Mouse (Mus musculus) right cerebral cortex, postnatal 25 days (tissue): ENCODE measurements around the gene Pnpla1.
A peak's percentile ranks its signal among the peaks of the same experiment; 100 is the strongest.

Experiments used
- DNase-seq: peaks from one replicate; pipeline ENCODE4 v3.0.0; 2022

The Pnpla1 gene

DNA sequence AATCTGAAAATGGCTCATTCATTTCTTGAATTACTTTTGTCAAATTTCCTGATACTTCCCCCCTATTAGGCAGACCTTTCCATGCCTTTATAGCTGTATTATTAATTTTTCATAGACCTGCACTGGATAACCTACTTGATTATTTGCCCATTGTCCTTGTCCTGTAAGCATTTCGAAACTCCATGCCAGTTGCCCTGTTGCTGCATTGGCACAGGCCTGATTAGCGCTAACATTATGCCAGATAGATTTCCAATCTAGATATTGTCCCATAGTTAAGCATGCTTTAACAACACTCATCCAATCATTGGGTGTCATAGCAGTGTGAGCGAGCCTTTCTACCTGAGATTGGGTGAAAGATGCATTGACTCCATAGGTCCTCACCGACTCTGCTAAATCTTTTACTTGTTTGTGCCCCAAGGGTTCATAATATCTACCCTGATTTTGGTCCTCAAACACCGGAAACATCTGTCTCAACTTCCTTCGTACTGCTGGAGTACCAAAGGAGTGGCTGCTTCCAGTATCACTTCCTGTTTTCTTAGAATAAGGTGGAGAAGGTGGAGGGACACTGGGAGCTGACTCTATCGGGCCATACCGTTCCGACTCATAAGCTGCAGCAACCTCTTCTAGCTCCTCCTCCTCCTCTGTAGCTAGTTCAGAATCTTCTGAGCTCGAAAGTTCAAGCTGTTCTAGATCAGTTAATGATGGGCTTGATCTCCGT is 36.0 kb downstream of the Pnpla1 start:
- DNase-seq: no peak

DNA sequence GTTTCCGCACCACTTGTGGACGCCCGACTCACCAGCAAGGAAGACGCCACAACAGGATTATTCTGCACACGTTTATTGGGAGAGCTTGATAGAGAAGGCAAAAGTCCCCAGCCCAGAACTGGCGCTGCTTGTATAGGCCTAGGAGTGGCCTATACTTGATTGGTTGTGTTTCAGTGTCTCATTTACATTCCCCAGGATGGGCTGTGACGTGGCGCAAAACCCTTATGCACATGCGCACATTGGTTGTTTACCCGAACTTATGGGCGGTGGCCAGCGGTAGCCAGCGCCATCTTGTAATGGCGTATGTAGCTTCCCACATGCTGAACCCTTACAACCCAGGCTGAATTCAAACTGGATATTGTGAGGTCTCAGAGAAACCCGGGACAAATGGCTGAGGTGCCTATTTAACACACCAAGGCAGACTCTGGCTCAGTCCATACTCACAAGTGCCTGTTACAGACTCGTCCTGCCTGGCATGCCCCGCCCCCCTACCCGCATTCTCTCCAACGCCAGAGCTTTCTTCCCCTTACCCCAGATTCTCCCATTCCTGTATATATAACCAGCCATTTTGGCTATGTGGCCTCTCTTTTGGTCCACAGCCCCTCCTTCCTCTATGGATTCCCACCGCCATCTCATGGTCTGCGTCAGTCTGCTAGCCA is 37.1 kb downstream of the Pnpla1 start:
- no peak for DNase-seq

DNA sequence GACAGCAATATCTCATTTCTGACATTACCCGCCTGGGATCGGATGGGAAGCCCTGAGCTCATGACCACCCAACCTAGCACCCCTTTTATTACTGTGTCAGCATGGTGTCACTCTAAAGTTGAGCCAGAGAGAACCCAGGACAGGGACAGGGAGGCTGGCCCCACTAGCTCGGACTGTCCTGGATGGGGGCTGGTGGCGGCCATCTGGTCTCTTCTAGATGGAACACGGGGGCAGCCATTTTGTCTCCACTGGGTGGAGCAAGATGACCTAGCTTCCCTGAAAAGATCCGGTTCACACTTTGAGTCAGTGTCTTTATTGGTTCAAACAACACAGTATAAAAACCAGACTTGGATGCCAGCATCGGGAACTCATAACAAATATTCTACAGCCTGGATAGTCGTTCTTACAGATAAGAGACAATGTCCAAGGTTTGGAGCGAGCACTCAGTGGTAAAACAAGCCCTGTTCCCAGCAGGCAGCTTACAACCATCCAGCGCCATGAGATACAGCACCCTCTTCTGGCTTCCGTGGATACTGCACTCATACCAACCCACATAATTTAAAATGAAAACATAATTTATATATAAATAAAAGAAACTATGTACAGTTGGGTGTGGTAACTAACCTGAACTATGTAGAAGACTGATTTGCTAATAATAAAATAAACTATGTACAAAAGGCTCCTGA is 38.0 kb downstream of the Pnpla1 start:
- no peak for DNase-seq

DNA sequence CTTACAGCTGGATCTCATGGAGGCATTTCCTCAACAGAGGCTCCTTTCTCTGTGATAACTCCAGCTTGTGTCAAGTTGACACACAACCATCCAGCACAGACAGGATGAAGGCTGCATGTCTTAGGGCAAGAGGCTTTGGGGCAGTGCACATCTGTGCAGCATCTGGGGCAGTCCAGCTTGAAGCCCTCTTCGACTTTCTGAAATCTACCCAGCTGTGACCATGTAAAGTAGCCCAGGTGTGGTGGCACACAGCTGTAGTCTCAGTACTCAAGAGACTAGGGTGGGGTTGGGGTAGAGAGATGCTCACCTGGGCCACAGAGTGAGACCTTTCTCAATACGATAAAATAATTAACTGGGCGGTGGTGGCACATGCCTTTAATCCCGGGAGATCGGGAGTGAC is 39.6 kb downstream of the Pnpla1 start:
- DNase-seq: no peak

DNA sequence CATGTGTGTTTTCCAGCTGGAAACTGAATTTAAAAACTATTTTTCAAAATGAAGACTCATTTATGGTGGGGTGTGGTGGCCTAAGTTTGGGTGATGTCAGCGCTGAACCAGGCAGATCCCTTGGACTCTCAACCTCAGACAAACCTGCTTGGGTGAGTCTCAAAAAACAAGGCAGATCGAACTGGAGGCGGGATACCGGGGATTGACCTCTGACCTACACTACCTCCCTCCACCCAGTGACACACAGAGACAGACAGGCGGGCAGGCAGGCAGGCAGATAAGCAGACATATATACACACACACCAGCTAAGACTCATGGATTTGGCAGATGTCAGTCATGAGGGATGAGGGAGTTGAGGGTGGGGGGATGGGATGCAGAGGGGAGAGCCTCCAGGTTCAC is 40.0 kb downstream of the Pnpla1 start:
- DNase-seq: no peak

DNA sequence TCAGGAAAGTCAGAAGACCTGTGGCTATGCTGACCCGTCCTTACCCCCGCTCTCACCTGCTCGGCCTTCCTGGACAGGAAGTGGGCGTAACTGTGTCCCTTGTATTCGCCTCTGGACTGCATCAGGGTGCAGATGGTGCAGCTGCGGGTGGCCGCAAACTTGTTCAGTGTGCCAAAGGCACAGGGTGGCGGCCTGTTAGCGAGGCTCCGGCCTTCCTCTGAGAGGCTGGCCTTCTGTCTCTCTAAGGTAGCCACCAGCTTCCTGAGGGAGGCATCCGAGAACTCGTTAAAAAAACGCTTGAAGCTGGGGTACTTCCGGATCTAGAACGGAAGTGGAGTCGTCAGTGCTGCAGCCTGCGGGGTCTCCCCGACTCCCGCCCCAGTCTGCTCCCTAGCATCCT is 41.2 kb downstream of the Pnpla1 start:
- no peak for DNase-seq

DNA sequence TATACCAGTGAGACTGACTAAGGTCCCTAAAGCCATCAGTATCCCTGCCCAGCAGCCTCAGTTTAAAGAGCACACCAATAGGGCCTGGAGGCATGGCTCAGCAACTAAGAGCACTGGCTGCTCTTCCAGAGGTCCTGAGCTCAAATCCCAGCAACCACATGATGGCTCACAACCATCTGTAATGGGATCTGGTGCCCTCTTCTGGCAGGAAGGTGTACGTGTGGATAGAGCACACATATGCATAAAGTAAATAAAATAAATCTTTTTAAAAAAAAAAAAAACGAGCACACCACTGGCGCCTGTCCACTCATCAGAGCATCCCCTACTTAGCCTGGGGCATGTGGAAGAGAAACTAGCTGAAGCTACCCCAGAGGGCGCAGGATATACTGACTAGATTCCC is 43.3 kb downstream of the Pnpla1 start:
- no peak for DNase-seq

DNA sequence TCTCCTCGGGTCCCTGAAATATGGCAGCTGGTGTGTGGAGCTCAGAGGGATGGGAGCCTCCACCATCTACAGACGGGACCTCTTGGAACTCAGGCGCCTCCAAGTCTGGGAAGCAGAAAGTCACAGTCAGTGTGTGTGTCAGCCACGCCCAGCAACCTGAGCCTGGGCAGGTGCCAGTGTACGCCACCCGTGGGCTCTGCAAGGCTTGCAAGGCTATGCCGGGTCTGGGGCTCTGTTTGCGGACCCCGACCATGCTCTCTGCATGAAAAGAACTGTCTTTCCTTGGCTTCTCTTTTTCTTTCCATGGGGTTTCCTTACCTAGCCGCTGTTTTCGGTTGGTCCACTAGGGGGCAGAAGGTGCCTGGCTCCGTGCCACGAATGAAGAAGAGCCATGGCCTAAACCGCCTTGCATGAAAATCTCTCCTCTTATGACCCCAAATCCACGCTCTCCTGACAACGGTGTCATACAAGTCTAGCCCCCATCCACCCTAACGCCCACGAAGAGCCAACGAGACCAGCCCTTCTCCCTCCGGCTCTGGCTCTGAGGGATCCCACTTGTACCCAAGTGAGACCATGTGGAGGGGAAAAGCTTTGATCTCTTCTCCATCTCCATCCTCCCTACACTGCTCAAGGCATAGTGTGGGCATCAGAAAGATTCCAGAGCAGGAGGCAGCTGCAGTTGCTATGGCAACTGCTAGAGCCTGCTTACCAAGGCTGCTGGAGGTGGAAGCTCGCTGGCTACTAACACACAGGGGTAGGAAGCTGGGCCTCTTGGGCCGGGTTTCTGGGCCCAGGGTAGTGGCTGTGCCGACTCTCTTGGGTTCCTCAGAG is 46.5 kb downstream of the Pnpla1 start:
- DNase-seq: peak; percentile 72

DNA sequence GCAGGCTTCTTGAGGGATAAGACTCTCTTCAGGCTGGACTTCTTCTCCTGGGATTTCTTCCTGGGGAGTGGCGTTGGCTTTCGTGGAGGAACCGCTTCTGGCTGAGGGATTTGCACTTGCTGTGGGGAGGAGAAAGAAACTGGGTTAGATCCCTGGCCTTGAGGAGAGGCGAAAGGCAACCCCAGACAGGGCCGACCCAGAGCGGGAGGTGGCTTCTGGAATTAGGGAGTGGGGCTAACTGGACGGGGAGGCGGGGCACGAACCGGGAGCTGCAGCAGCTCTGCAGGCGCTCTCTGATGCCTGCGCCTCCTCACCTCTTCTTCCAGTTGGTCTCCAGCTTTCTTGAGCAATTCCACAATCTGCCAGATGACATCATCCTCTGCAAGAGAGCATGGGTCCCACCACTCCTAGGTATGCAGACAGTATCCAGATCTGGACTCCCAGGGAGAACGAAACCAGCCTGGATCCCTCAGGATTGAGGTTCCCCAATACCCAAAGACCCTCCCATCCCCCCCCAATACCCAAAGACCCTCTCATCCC is 47.2 kb downstream of the Pnpla1 start:
- DNase-seq: no peak

DNA sequence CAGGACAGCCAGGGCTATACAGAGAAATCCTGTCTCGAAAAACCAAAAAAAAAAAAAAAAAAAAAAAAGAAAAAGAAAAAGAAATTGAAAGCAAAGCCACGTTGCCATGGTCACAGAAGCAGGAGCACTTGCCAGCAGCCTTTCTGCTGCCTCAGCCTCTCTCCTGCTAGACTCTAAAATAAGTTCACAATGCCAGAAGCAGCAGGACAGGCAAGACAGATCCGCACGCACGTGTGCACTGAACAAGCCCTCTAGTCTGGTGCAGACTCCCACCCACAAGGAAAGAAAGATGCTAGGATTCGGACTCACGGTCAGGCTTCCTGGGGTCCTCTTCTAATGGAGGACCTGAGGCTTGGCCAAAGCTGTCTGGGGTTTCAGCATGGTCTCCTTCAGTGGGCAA is 49.7 kb downstream of the Pnpla1 start:
- peak; percentile 51 for DNase-seq

DNA sequence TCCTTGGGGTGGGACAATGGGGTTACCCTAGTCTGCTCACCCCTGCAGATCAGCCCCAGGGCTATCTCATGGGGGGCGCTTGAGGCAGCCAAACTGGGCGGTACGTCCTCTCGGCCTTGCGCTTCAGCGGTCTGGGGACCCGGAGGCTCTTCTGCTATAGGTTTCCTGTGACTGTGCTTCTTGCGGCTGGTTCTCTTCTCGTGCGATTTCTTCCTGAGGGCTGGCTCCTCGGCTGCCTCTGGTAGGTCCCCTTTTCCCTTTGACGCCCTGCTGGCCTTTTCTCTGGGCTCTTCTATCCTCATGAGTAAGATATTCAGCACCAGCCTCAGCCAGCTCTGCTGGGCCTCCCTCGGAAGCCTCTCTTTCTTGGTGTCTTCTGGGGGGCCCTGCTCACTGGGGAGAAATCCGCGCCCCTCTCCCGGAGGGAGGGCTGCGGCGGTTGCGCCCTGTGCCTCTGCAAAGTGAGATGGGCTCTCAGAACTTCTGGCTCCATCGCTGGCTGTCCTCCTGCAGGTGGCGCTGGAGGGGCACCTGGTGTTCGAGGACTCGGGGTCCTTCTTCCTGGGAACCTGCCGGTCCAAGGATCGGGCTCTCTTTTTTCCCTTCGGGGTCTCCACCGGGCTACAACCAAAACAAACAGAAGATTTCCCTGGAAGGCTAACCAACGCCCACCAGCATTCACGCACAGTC is 51.2 kb downstream of the Pnpla1 start:
- no peak for DNase-seq

DNA sequence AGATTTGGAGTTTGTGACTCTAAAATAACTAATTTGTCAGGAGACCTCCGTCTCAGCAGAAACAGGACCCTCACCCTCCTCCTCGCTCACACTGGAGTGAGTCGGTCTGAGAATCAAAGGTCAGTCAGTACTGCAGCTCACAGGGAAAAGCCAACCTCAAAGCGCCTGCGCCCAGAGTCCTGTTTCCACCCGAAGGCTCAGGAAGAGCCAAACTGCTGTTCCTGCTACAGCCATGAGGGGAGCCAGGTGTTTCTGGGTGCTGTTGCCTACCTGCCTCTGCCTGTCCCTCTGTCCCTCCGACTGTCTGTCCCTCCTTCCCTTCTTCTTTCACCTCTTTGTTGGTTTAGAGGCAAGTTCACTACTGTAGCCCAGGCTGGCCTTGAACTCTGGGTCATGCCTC is 51.9 kb downstream of the Pnpla1 start:
- DNase-seq: no peak

DNA sequence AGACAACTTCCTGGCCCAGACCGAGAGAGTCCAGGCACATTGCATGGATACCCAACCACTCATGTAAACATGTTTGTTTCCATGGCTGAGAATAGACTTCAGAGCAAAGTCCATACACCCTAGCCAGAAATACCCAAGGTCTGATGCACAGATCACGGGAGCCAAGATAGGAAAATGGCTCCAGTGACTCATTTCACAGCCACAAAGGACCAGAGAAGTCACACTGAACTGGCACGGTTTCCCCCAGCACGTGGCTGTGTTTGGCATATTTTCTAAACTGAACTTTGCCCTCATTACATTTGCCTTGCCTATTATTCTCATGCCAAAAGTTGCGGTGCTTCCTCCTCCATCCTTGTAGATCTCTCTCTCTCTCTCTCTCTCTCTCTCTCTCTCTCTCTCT is 55.0 kb downstream of the Pnpla1 start:
- no peak for DNase-seq

DNA sequence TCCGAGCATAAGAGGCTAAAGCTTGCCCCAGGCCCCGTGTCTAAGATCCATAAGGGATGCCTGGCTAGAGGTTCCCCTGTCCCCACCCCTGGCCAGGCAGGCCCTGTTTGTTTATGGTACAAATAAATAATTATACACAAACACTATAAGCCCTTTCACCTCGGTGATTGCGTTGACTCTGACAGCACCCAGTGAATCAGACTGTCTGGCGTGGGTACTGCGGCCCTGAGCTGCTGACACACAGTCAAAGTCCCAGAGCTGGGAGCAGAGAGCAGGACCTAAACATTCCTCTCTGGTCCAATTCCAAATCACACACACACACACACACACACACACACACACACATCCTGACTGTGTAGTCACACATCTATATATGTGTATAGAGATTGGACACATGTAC is 55.7 kb downstream of the Pnpla1 start:
- DNase-seq: no peak

DNA sequence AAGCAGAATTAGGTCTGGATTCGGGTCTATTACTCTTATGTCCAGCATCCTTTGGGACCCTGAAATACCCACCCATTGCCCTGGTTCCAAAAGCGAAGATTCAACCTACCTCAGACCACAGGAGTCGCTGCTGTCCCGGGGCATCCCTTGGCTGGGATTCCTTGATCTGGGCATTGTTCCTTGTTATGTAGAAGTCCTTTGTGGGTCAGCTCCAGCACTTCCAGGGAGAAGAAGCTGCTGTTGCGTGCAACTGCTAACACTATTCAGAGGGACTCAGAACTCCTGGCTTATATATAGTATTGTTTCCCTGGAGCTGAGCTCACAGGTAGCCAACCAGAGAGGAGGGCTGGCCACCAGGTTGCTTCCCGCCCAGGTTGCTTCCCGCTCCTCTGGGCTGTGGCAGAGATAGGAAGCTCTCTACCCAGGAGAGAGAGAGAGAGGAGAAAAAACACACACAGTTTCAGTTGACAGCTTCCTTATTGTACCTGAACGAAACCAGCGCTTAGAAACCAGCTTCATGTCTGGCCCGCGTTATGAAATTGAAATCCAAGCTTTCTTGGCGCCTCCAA is 56.9 kb downstream of the Pnpla1 start, which contains the start of gene 4930539E08Rik:
TSS of gene 4930539E08Rik (minus strand) at position 265 of the 569 bp plus-strand sequence.
- DNase-seq: no peak

DNA sequence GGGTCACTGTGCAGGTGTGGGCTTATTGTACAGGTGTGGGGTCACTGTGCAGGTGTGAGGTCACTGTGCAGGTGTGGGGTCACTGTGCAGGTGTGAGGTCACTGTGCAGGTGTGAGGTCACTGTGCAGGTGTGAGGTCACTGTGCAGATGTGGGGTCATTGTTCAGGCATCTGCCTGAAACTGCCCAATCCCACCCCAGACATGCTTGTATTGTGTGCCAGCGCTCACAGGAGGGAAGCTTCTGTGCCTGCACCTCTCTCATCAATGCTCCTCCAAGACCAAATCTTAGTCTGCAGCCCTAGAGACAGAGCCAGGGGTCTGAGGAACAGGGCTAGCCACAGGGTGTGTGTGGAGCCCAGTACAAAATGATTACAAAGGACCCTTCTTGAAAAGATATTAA is 58.3 kb downstream of the Pnpla1 start:
- DNase-seq: no peak

DNA sequence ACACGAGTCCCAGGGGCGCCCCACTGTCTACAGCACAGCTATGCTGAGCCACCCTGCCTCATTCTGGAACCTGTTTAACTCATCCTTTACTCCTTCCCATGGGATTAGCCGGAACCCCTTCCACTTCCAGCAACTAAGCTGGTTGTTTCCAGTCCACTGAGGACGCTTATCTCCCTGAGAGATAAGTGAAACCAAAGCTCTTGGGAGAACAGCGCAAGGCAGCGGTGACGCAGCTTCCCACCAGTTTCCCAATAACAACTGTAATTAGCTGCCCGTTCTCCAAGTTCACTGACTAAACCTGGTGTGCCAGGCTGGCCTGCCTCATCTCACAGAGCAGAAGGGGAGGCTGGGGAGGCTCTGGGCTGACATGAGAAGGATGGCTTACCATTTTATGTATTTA is 62.9 kb downstream of the Pnpla1 start:
- DNase-seq: no peak

DNA sequence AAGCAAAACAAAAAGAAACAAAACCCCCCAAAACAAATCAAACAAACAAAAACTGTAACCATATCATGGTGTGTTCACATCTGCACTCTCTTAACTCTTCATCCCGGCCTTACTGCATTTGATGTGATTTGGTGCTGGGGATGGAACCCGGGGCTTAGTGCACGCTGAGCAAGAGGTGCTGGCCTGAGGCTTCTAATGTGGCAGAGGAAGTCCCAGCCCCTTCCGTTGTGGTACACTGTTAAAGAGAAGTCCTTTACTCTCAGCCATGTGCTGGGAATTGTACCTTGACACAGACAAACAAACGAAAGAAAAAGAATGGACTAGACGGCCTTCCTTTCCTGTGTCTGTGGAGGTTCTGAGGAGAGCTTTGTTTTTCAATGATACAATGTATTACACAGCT is 63.9 kb downstream of the Pnpla1 start:
- no peak for DNase-seq

DNA sequence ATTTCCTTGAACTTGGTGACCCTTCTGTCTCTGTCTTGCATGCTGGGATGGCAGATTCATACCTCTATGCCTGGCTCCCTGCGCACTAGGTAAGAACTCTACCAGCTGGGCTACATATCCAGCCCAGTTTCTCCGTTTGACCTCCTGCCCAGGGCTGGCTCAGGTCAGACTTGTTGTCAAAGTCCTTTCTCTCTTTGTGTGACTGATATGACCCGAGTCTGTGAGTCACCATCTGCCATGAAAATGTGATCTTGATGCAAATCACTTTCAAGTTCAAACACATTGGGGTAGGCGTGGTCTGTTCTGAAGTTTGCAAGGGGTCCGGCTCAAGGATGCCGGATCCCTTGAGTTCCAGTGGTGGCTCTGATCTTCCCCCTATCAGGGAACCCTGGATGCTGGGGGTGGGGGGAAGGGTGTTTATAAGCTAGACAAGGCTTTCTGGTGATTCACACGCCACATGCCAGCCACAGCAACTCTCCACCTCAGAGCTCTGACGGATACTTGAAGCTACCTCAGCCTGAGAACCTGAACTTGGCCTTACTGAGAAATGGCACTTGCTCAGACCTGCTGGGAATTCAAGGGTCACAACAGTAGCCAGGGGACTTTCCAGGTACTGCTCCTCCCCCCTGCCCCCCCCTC is 66.9 kb downstream of the Pnpla1 start:
- no peak for DNase-seq

DNA sequence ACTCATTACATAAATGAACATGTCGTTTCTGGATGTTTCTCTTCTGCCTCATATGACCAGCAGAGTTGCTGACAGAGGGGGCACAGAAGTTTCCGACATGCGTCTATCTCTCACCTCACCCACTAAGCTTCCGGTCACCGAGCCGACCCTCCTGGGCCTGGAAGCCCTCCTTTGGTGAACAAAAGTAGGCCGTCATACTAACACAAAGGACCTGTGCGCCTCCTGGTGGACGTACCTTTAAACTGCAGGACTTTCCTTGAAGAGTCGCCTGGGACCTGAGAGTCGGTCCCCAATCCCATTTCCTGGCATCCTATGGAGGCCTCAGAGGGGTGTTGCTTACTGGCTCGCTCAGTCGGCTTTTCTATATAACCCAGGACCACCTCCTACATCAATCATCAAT is 68.2 kb downstream of the Pnpla1 start:
- DNase-seq: peak; percentile 68

DNA sequence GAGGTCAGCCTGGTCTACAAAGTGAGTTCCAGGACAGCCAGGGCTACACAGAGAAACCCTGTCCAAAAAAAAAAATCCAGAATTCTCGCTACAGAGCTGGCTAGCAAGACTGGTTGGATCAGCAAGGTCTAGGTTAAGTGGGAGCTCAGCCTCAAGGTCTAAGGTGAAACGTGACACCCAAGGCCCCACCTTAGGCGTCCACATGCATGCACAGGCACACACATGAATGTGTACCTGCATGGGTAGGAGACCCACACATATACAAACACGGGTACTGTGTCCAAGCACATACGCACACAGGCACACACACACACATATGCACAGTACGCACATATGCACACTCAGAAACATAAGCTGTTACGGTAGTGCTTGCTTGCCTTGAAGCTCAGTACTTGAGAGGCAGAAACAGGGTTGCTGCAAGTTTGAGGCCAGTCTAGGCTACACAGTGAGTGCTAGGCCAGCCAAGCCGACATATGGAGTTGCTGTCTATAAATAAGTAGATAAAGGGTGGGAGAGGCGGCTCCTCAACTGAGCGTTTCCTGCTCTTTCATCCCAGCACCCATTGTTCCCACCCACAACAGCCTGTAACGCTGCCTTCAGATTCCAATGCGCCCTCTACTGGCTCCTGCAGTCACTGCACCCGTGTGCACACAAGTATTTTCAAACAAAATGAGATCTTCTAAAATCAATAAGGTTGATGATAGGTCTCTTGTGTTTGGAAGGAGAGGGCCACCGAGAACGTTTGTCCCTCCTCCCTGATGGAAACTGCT is 68.8 kb downstream of the Pnpla1 start:
- DNase-seq: no peak
